Mouse (Mus musculus) bone marrow macrophage, adult 2 months (primary cell): ENCODE data around the gene Psmb2.

Source experiments
- CTCF ChIP-seq: IDR thresholded peaks from 2 replicates; pipeline ENCODE4 v1.5.1; 2012; ENCODE audit warnings: low read depth, mild to moderate bottlenecking, low read length, moderate library complexity
- POLR2A ChIP-seq: IDR thresholded peaks from 2 replicates; pipeline ENCODE4 v1.6.1; 2012; ENCODE audit warnings: mild to moderate bottlenecking, low read depth, low read length, borderline replicate concordance

DNA sequence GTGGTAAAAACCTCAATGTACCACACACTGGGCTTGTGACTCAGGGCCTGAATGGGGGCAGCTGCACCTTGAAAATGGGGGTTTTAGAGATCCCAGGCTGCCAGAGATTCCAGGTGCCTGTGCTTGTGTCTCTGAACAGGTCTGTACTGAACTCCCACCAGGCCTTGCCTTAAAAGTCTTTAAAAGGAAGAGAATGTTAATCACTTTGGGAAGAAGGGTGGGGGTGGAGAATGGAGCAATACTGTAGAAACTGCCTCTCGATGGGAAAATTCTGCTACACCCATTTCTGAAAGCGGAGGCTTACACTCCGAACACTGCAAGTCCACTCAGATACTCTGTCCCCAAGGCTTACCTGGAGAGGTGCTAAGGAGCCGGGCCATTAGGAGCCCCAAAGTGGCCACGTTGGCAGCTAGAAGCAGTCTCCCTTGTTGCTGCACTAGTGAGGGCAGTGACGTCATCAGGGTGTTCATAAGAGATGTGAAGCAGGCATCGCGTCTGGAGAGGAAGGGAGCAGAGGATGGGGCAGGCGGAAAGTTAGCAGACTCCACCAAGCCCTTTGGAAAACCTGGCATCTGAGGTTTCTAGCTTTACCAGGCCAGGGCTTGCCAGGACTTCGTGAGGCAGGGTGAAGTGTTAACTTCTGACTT, 68.9 kb downstream of the Psmb2 start:
- TF ChIP-seq POLR2A = no peak
- TF ChIP-seq CTCF = no peak
